Mouse (Mus musculus): Measurements from ENCODE around the gene Mfsd12.

The Mfsd12 gene

GRCm38 (mm10) chr10:81329194-81329975 is 27.9 kb upstream of the Mfsd12 start:
- DNase-seq = no peak

- no peak for DNase-seq
These were observed 27.3 kb upstream of the Mfsd12 start for GRCm38 (mm10) chr10:81330007-81330406.

- DNase-seq = no peak
These were observed 25.0 kb upstream of the Mfsd12 start for GRCm38 (mm10) chr10:81332277-81332676.

- no peak for DNase-seq
These were observed 23.0 kb upstream of the Mfsd12 start for GRCm38 (mm10) chr10:81334324-81334723.

- DNase-seq = no peak
These were observed 21.6 kb upstream of the Mfsd12 start for GRCm38 (mm10) chr10:81335393-81336340.

- DNase-seq = no peak
These were observed 20.7 kb upstream of the Mfsd12 start for GRCm38 (mm10) chr10:81336558-81336957.

- no peak for DNase-seq
These were observed 16.5 kb upstream of the Mfsd12 start for GRCm38 (mm10) chr10:81340551-81341332.

GRCm38 (mm10) chr10:81341333-81341949 is 15.8 kb upstream of the Mfsd12 start:
- peak; percentile 54 for DNase-seq

GRCm38 (mm10) chr10:81342686-81343505 is 14.4 kb upstream of the Mfsd12 start, which contains the start of gene Gipc3:
Gene Gipc3, minus strand, starts transcription at chr10:81343266.
- DNase-seq = no peak

- no peak for DNase-seq
These were observed 12.7 kb upstream of the Mfsd12 start for GRCm38 (mm10) chr10:81344421-81345161.

- DNase-seq = no peak
These were observed 12.1 kb upstream of the Mfsd12 start for GRCm38 (mm10) chr10:81345162-81345534.

GRCm38 (mm10) chr10:81346453-81347067 is 10.7 kb upstream of the Mfsd12 start:
- no peak for DNase-seq

GRCm38 (mm10) chr10:81349146-81349545 is 8.1 kb upstream of the Mfsd12 start:
- no peak for DNase-seq

- no peak for DNase-seq
These were observed 7.3 kb upstream of the Mfsd12 start for GRCm38 (mm10) chr10:81349961-81350350.

- DNase-seq = peak; percentile 99
These were observed 6.8 kb upstream of the Mfsd12 start, which contains the start of gene Hmg20b for GRCm38 (mm10) chr10:81350351-81351063. Gene Hmg20b, minus strand, starts transcription at chr10:81350480.

- no peak for DNase-seq
These were observed 5.5 kb upstream of the Mfsd12 start for GRCm38 (mm10) chr10:81351678-81352291.

GRCm38 (mm10) chr10:81354738-81355477 is 2.4 kb upstream of the Mfsd12 start:
- no peak for DNase-seq

GRCm38 (mm10) chr10:81355533-81355932 is 1.8 kb upstream of the Mfsd12 start:
- DNase-seq = no peak

Measured in cerebellum, adult 11 months (tissue).